Mouse (Mus musculus) gastrocnemius, postnatal 4 days (tissue): Measurements from ENCODE around the gene Slc29a2. TPM values are rescaled to one million over a fixed set of nuclear protein-coding genes. Genes with fewer than 3 reads are reported as not detected.

Experiments used
- DNase-seq, 2 experiments: peaks; one replicate each; pipeline ENCODE4 v3.0.0; 2021 to 2022; ENCODE audit warnings: low spot score in 2 of 2, mixed read lengths in 2 of 2
- total RNA-seq, 2 experiments: library from RNA; stranded (reverse); gene quantifications; 2 replicates each; pipeline ENCODE4 v1.2.3; 2021

The Slc29a2 gene
- total RNA-seq, 2 experiments from 2014 or later, result 8.7 to 9.2 TPM

DNA sequence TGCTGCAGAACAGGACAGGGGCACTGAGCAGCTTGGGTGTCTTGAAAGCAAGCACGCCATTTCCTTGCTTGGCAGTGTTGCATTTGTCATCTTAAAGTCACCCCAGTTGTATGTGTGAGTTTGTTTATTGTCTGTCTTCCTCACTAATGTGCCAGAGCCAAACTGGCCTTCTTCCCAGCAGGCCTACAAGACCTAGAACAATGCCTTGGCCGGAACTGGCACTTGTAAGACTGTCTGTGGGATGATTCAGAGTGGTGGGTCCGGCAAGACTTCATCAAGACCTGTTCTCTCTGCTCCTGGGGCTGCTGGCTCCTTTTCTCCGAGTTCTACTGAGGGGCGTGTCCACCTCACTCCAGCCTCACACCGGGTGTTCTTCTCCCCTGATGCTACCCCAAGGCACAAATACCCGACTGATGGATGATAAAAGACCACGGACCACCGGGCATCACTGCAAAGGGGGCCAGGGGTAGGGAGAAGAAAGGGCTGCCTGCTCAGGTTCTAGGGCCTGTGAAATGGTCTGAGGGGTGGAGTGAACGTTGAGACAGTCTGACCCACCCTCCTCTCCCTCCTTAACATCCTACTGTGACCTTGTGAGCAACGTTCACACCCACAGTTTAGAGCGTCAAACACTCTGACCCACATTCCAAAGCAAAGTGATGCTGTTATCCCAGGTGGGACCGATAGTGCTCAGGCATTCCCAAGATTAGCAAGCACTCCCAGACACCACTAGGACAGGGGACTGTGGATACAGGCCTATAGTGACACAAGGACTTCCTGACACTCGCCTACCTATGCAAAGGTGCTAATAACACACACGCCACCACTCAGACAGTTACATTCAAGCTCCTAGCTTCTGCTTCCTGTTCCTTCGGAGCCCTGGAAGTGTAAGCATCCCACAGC lies 34.5 kb downstream of the Slc29a2 start:
- DNase-seq, result no peak

DNA sequence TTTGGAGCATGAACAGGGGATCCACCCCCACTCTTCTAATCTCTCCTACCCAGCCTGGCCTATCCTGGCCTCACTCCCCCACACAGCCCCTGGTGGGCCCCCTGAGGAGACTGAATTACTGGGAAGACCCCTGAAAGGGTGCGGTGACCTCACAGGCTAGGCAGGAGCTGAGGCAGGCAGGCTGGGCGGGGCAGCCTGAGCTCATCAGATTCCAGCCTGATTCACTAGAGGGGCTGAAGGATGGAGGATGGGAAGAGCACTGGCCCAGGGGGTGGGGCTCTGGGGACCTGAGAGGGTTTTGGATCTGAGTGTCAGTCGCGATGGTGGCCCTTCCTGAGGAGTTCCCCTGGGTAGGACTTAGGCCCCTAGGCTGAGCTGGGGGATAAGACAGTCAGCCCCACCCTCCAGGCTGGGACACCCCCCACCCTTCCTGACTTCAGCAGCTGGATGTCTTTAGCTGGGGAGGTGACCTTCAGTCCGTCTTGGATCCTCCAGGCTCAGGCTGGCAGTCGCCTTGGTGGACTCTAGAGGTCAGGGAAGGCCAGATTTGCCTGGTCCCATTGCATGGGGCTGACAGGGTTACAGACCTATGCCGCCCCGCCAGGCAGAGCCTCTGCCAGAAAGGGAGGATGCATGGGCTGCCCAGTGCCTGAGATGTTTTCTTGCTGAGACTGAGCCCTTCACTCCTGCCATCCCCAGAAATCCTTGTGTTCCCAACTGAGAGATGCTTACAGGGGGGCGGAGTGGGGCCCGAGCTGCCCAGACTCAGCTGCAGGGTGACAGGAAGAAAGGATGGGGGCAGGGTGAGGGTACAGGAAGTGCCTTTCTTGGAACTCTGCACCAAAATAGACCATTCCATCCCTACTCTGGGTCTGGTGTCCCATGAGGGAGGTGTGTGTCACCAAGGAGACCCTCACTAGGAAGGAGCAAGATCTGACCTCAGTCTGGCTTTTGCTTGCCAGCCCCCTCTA lies 35.4 kb downstream of the Slc29a2 start:
- DNase-seq, result no peak

DNA sequence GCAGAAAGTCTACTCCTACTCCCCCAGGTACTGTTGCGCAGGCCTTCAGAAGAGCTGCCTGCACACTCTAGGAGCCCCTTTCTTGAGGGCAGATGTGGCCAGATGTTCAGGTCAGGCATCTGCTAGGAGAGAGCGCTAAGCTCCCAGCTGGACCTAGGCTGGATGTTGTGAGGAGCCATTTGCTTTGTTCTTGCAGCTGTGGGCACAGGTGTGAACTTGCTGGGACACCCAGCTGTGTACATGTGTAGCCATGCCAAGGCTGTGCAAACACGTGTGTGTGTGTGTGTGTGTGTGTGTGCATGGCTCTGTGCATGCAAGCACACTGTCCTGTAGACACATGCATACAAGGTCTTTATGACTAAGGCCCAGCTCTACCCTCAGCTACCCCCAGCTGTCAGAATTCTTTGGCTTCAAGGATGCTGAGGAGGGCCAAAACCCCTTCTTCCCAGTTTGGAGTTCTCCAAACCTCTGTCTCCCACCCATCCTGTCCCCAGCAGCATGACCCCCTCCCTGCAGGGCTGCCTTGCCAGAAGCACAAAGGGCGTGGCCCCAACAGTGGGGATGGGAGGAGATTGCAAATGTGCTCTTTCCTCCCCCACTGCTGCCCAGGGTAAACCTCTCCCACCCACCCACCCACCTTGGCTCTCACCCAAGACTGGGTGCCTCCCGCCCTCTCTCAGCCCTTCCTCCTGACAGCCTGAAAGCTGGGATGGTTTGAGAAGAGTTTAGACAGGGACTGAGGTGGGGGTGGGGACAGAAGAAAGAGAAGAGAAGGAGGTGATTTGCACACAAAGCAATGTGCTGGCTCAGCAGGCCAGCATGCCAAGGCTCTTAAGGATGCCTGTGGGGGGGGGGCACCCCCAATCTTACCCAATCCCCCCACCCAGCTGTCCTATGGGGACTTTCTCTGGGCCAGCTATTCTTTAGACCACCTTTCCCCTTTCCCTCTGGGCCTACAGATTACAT lies 37.0 kb downstream of the Slc29a2 start:
- no peak for DNase-seq

DNA sequence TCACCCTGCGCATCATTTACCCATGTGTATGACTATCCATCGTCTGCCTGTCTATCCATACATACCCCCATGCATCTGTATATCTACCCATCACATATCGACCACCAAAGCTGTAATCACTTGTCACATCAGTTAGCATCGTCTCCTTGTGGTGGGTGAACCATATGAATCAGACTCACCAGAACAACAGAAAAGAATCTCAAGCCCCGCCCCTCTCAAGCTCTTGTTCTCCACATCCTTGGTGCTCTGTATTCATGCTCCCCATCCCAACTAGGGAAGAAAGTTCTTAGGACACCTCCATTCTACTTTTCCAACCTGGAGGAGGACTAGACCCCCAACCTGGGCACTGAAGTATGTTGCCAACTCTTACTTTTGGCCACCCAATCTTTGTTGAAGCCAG lies 38.4 kb downstream of the Slc29a2 start:
- no peak for DNase-seq

DNA sequence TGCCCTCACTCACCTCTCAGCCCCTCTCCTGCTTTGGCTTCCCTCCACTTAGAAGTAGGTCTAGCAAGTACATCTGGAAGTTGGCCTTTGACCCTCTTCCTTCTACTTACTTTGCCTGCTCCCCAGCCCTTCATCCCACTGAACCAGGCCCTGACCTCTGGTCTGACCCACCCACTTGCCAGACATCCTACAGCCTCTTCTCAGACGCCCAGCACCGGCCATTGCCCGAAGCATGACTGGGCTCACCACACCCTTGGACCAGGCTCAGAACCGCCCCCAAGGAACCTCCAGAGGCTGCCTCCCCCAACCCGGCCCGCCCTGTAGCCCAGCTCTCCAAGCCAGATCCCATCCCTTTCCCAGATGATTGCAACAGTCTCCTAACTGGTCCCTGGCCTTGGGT lies 38.8 kb downstream of the Slc29a2 start:
- DNase-seq, result no peak

DNA sequence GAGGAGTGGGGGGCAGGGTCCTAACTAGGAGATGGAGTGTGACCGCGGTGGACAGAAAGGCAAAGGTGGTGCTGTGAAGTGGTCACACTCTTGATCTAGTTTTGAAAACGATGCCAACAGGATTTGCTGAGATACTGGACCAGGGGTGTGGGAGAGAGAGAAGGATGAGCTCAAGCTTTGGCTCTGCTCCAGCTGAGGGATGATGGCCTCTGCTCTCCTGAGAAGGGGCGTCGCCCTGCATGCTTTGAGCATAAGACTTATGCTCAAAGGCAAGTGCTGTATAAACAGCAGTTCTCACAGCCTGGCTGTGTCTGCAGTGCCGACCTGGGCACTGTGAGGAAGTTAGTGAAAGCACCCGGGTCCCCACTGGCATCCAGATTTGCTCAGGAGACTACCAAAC lies 41.4 kb downstream of the Slc29a2 start:
- peak in 1 of 2 experiments; percentile 68 for DNase-seq

DNA sequence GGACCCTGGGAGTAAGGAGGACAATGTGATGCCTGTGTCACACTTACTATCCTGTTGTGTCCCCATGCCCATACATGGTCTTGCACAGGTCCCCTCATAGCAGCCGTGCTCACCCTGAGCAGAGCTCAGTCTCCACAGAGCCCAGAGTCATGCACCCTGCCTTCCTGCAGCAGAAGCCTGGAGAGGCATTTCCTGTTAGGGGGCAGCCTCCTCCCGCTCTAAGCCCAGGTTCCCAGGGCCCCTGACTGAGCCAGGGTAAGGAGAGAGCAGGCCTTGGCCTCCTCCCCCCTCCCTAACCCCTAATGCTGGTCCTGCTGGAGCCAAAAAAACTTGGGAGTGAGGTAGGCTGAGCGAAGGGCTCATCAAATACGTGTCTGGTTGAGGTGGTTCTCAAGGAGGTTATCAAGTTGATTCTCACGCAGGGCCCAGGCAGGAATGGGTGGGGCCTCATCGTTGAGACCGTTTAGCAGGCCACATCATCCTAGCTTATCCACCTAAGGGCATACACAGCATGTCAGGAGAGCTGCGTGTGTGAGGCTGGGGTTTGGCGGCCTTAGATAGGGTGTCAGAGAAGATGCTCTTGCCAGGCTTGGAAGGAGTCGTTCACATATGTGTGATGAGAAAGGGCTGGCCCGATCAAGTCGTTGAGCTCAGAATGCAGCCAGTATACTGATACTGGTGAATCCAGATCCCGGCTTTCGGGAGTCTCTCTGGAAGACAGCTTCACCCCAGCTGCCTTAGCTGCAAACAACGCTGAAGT lies 43.6 kb downstream of the Slc29a2 start:
- DNase-seq, result no peak

DNA sequence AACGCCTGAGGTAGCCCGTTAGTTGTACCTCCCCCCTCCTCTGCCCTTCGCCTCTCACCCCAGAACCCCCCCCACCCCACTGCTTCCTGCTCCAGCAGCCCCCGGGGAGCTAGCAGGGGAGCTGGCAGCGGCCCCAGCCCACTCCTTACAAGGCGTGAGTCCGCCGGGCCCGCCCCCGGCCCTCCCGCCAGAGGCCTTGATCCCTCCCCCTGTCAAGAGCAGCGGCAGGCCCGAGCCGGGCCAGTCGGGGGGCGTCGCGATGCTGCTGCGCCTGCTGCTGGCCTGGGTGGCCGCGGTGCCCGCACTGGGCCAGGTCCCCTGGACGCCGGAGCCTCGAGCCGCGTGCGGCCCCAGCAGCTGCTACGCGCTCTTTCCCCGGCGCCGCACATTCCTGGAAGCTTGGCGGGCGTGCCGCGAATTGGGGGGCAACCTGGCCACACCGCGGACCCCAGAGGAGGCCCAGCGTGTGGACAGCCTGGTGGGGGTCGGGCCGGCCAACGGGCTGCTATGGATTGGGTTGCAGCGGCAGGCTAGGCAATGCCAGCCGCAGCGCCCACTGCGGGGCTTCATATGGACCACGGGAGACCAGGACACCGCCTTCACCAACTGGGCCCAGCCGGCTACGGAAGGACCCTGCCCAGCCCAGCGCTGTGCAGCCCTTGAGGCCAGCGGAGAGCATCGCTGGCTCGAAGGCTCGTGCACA lies 44.4 kb downstream of the Slc29a2 start, which contains the start of gene Cd248:
Gene Cd248 (plus strand): TSS at position 212 of the 703 bp plus-strand sequence.
- peak; percentile 80 to 88 for DNase-seq

DNA sequence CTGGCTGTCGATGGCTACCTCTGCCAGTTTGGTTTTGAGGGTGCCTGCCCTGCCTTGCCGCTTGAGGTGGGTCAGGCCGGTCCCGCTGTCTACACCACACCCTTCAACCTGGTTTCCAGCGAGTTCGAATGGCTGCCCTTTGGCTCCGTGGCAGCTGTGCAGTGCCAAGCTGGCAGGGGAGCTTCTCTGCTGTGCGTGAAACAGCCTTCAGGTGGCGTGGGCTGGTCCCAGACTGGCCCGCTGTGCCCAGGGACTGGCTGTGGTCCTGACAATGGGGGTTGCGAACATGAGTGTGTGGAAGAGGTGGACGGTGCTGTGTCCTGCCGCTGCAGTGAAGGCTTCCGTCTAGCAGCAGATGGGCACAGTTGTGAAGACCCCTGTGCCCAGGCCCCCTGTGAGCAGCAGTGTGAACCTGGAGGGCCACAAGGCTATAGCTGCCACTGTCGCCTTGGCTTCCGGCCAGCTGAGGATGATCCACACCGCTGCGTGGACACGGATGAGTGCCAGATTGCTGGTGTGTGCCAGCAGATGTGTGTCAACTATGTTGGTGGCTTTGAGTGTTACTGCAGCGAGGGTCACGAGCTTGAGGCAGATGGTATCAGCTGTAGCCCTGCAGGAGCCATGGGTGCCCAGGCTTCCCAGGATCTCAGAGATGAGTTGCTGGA lies 45.0 kb downstream of the Slc29a2 start:
- DNase-seq, result no peak

DNA sequence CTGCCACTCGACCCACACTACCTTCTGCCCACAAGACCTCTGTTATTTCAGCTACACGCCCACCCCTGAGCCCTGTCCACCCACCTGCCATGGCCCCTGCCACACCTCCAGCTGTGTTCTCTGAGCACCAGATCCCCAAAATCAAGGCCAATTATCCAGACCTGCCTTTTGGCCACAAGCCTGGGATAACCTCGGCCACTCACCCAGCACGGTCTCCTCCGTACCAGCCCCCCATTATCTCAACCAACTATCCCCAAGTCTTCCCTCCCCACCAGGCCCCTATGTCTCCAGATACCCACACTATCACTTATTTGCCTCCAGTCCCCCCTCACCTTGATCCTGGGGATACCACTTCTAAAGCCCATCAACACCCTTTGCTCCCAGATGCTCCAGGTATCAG lies 45.8 kb downstream of the Slc29a2 start:
- no peak for DNase-seq

DNA sequence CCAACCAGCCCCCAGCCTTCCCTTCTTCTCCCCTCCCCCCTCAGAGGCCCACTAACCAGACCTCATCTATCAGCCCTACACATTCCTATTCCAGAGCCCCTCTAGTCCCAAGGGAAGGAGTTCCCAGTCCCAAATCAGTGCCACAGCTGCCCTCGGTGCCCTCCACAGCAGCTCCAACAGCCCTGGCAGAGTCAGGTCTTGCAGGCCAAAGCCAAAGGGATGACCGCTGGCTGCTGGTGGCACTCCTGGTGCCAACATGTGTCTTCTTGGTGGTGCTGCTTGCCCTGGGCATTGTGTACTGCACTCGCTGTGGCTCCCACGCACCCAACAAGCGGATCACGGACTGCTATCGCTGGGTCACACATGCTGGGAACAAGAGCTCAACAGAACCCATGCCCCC lies 46.3 kb downstream of the Slc29a2 start:
- DNase-seq, result no peak

DNA sequence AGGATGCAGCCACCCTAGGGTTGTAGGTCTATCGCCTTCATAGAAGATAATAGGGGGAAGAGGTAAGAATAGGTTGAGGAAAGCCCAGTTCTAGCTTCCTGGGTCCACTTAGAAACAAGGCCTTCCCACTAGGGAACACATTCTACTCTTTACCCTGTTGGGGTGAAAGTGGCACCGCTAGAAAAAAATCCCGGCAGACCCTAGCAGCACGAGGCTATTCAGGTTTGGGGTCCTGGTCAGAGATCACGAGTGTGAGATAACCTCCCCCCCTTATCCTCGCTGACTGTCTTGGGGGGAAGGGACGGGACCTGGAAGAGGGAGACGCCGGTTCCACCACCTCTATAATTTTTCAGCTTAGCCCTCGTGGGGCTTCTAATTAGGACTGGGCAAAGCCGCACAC lies 47.4 kb downstream of the Slc29a2 start:
- DNase-seq, result no peak

DNA sequence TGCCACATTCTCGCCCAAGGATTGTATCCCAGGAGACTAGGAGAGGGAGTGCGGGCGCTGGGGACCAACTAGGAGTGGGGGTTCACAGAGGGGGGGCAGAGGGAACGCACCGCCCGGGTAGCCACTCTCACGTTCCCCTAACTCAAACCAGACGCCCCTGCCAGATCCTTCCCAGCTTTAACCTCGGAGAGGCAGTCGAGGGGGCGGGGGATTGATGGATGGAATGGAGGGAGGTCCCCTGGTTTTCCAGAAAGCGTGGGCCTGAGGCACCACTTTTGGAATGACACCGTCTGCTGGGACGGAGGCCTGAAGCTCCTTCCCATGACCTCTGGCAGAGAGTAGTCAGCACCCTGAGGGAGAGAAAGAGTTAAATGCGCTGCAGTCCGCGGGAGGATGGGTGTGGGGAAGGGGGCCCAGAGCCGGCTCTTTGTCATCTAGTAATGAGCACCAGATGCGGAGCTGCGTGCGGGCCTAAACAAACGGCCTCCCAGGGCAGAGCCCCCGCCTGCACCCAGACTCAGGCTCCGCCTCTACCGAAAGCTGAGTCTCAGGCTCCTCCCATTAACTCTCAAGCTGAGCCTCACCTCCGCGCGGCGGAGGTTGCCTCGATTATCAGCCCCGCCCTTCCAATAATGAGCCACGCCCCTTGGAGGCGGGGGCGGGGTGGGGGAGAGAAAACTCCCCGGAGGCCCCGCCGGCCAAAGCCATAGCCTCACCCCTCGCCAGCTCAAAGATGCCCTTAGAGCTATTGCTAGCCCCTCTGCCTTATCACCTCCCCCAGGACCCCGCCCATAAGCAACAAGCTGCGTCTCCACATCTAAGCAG lies 48.1 kb downstream of the Slc29a2 start:
- peak; percentile 49 to 75 for DNase-seq

DNA sequence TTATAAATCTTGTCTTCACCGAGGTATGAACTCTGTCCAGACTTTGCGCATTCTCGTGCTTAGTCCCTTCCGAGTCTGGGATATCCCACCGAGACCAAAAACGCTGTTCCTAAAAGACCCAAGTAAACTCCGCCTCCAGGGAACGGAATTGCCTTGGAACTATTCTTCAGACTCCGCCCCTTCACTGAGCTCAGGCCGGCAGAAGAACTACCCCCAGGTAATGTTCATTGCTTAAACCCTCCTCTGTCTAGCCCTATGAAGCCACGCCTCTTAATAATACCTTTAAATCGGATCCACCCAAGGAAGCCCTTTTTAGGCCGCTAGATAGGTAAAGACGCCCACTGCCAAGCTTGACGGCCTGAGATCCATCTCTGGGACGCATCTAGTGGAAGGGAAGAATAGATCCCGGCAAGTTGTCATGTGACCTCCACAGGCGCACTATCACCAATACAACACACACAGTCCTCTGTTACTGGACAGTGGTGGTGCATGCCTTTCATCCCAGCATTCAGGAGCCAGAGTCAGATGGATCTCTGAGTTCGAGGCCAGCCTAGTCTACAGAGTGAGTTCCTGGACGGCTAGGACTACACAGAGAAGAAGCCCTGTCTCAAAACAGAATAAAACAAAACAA lies 48.8 kb downstream of the Slc29a2 start:
- no peak for DNase-seq

DNA sequence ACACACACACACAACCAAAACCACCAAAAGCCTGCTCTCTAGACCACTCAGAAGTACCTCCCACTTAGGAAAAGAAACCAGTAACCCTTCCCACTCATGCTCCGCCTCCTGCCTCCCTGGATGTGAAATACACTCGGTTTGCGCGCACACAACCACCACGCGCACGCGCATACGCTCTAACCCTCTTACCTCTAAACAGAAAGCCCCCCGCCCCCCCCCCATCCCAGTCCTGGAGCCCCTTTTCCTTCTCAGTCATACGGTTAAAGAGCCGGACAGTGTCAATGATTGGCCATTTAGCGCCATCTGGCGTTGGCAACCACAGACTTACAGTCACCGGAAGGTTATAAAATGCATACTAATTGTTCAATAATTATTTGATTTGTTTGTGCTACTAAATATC lies 49.4 kb downstream of the Slc29a2 start:
- DNase-seq, result no peak

DNA sequence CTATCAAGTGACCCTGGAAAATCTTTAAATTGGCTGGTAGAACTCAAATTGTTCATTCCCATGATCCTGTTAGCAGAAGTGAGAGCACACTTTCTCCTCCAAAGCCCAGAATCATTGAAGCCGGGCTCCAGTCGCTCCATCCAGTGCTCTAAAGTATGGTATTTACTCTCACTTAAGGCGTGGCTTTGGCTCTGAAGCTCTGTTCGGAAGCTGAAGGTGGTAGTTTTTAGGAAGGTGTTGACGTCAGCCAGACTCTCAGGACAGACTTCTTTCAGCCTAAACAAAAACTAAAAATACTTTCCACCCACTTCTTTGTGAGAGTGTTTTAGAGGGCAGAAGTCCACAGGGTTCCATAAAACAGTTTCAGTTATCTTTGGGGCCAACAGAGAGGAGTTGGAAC lies 49.9 kb downstream of the Slc29a2 start:
- DNase-seq, result no peak

DNA sequence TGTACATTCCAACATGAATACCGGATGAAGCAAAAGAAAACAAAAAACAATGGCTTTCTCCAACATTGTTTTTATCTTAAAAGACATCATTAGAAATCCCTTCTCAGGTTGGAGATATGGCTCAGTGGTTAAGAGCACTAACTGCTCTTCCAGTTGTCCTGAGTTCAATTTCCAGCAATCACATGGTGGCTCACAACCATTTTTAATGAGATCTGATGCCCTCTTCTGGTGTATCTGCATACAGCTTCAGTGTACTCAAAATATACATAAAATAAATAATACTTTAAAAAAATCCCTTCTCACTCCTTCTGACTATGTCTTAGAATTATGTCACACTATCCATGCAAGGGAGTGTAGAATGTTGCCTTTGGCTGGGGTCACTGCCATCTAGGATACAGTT lies 55.6 kb downstream of the Slc29a2 start:
- no peak for DNase-seq
